Mouse (Mus musculus): Measurements from ENCODE around the gene Galnt6. TPM values are rescaled to one million over a fixed set of nuclear protein-coding genes. Genes with fewer than 3 reads are reported as not detected.

The Galnt6 gene
- total and polyA plus RNA-seq, 2 experiments from 2014 or later: 0.34 to 0.37 TPM

DNA sequence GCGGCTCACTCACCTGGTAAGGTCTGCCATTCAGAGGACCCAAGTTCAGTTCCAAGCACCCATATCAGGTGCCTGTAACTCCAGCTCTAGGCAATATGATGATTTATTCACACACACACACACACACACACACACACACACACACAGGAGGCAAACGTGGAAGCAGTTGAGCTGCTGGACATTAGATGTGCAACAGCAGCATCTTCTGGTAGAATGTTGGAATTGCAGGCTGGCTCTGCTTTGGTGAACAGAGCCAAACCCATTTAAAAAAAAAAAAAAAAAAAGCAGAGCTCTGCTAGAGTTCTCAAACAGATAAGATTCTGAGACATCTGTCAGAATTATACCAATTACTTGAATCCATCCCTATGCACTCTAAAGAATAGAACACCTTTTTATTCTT, 46.1 kb downstream of the Galnt6 start:
- no peak overlapping the region for H3K27ac ChIP-seq
- 42% methylated on average over 2 of the region's 2 CpGs for WGBS
- peak; percentile 86 for TF ChIP-seq CTCF (IDR thresholded peaks at IDR 0.05; ENCODE audit: low read depth)
- H3K36me3 ChIP-seq (ENCODE audit: insufficient read depth, low read length): no peaks in the 10 kb centered on the region
- H3K9ac ChIP-seq (replicated peaks; ENCODE audit: low read length): no peak overlapping the region
- H3K4me3 ChIP-seq (ENCODE audit: low read length): no peak overlapping the region
- no peaks in the 10 kb centered on the region for H3K9me3 ChIP-seq (ENCODE audit: low read length)
- DNase-seq (ENCODE audit: low spot score) (peak; percentile 88), ATAC-seq (peak; percentile 55; the same call in 1 of the 2 replicates)
- no peak overlapping the region for H3K4me2 ChIP-seq (ENCODE audit: low read depth, low read length)
- H3K4me1 ChIP-seq (ENCODE audit: insufficient read depth, low read length): no peaks in the 10 kb centered on the region
- no peaks in the 10 kb centered on the region for H3K27me3 ChIP-seq (ENCODE audit: insufficient read depth, low read length)

DNA sequence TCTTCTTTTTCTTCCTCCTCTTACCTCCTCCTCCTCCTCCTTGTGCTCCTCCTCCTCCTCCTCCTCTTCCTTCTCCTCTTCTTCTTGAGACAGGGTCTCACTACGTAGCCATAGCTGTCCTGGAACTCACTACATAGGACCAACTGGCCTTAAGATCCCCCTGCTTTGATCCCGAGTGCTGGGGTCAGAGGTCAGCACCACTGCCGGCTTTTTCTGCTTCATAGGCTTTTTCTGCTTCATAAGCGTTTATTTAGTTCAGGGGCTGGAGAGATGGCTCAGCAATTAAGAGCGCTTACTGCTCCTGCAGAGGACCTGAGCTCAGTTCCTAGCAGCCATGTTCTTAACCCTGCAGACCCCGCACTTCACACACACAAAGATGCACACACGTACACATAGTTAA, 47.4 kb downstream of the Galnt6 start:
- DNase-seq (ENCODE audit: low spot score) (no peak), ATAC-seq (no peak)
- WGBS: 36% methylated on average over 7 of the region's 7 CpGs
- Histone ChIP-seq H3K27me3 (ENCODE audit: insufficient read depth, low read length) (no peaks in the 10 kb centered on the region), H3K9ac (replicated peaks; ENCODE audit: low read length) (no peak overlapping the region), H3K27ac (no peak overlapping the region), H3K4me1 (ENCODE audit: insufficient read depth, low read length) (no peaks in the 10 kb centered on the region), H3K4me2 (ENCODE audit: low read depth, low read length) (no peak overlapping the region), H3K4me3 (ENCODE audit: low read length) (no peak overlapping the region), H3K9me3 (ENCODE audit: low read length) (no peaks in the 10 kb centered on the region), H3K36me3 (ENCODE audit: insufficient read depth, low read length) (no peaks in the 10 kb centered on the region)
- no peak for TF ChIP-seq CTCF (IDR thresholded peaks at IDR 0.05; ENCODE audit: low read depth)

GRCm38 (mm10) chr15:100680381-100680780, 48.8 kb downstream of the Galnt6 start:
- H3K36me3 ChIP-seq (ENCODE audit: insufficient read depth, low read length): no peaks in the 10 kb centered on the region
- 0 out of 2 replicates have a peak overlapping the region, but pooled peaks have one; percentile 17 for H3K9ac ChIP-seq (replicated peaks; ENCODE audit: low read length)
- no peak for TF ChIP-seq CTCF (IDR thresholded peaks at IDR 0.05; ENCODE audit: low read depth)
- H3K4me3 ChIP-seq (ENCODE audit: low read length): no peak overlapping the region
- no peak for ATAC-seq
- no peak overlapping the region for H3K4me2 ChIP-seq (ENCODE audit: low read depth, low read length)
- 57% methylated on average over 3 of the region's 3 CpGs for WGBS
- no peaks in the 10 kb centered on the region for H3K4me1 ChIP-seq (ENCODE audit: insufficient read depth, low read length)
- DNase-seq (ENCODE audit: low spot score): no peak
- H3K9me3 ChIP-seq (ENCODE audit: low read length): no peaks in the 10 kb centered on the region
- H3K27ac ChIP-seq: no peak overlapping the region
- H3K27me3 ChIP-seq (ENCODE audit: insufficient read depth, low read length): no peaks in the 10 kb centered on the region

DNA sequence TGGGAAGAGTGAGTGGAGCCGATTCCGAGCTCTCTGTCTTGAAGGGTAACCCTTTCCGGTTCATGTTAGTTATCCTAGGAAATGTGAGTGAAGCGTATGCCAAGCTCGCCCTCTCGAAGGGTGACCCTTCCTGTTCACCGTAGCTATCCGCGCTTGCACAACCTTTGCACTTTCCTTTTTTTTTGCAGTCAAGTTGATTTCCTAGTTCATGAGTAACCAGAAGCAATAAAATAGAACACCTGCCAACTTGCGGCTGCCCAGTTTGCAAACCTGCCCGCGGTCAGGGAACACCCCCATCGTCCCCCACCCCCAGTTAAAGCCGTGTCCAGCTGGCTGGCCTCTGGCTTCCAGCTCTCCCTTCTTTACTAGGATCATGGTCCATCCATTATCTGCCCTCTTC, 50.2 kb downstream of the Galnt6 start:
- Histone ChIP-seq H3K9ac (replicated peaks; ENCODE audit: low read length) (no peak overlapping the region), H3K4me3 (ENCODE audit: low read length) (no peak overlapping the region), H3K36me3 (ENCODE audit: insufficient read depth, low read length) (no peaks in the 10 kb centered on the region), H3K4me1 (ENCODE audit: insufficient read depth, low read length) (no peaks in the 10 kb centered on the region), H3K9me3 (ENCODE audit: low read length) (no peaks in the 10 kb centered on the region), H3K27me3 (ENCODE audit: insufficient read depth, low read length) (no peaks in the 10 kb centered on the region), H3K27ac (no peak overlapping the region), H3K4me2 (ENCODE audit: low read depth, low read length) (no peak overlapping the region)
- ATAC-seq (no peak), DNase-seq (ENCODE audit: low spot score) (no peak)
- TF ChIP-seq CTCF (IDR thresholded peaks at IDR 0.05; ENCODE audit: low read depth): no peak
- 92% methylated on average over 14 of the region's 14 CpGs for WGBS

DNA sequence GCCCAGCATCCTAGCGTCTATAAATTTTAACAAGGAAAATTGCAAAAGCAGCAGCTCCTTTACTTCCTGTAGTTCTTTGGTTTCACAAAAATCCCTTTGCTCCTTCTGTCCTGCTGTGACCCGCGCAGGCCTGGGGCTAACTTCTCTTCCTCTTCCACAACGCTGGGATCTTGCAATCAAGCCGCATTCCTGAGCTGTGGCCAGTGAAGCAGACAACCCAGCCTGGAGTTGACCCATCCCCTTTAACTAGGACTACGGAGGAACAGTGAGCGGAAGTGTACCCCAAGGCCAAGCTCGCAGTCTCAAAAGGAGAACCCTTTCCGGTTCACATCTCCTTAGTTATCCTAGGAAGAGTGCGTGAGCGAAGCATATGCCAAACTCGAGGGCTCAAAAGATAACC, 50.6 kb downstream of the Galnt6 start:
- H3K27me3 ChIP-seq (ENCODE audit: insufficient read depth, low read length): no peaks in the 10 kb centered on the region

DNA sequence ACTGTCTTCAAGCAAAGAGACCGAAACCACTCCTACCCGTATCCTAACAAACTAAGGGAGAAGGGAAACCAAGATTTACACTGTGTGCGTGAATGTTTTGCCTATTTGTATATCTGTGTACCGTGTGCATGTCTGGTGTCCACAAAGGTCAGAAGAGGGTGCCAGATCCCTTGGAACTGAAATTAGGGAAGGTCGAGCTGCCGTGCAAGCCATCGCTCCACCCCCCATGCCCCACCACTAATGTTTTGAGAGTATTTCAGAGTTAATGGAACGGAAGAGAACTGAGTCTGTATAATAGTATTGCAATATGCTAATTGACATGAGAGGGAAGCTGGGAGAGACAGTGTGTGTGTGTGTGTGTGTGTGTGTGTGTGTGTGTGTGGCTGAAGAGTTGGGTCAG, 51.5 kb downstream of the Galnt6 start:
- 81% methylated on average over 8 of the region's 8 CpGs for WGBS
- Histone ChIP-seq H3K4me3 (ENCODE audit: low read length) (no peak overlapping the region), H3K4me1 (ENCODE audit: insufficient read depth, low read length) (no peaks in the 10 kb centered on the region), H3K4me2 (ENCODE audit: low read depth, low read length) (no peak overlapping the region), H3K9ac (replicated peaks; ENCODE audit: low read length) (no peak overlapping the region), H3K27me3 (ENCODE audit: insufficient read depth, low read length) (no peaks in the 10 kb centered on the region), H3K9me3 (ENCODE audit: low read length) (no peaks in the 10 kb centered on the region), H3K27ac (no peak overlapping the region), H3K36me3 (ENCODE audit: insufficient read depth, low read length) (no peaks in the 10 kb centered on the region)
- no peak for TF ChIP-seq CTCF (IDR thresholded peaks at IDR 0.05; ENCODE audit: low read depth)
- no peak for ATAC-seq
- DNase-seq (ENCODE audit: low spot score): no peak

More for the DNA sequence above, 50.6 kb downstream of the Galnt6 start:
- Histone ChIP-seq H3K27ac (no peak overlapping the region), H3K4me1 (ENCODE audit: insufficient read depth, low read length) (no peaks in the 10 kb centered on the region), H3K36me3 (ENCODE audit: insufficient read depth, low read length) (no peaks in the 10 kb centered on the region), H3K9ac (replicated peaks; ENCODE audit: low read length) (no peak overlapping the region), H3K4me3 (ENCODE audit: low read length) (no peak overlapping the region), H3K4me2 (ENCODE audit: low read depth, low read length) (no peak overlapping the region), H3K9me3 (ENCODE audit: low read length) (no peaks in the 10 kb centered on the region)
- TF ChIP-seq CTCF (IDR thresholded peaks at IDR 0.05; ENCODE audit: low read depth): no peak
- no peak for DNase-seq (ENCODE audit: low spot score)
- 88% methylated on average over 12 of the region's 12 CpGs for WGBS
- no peak for ATAC-seq

GRCm38 (mm10) chr15:100676521-100676920, 52.7 kb downstream of the Galnt6 start:
- Histone ChIP-seq H3K9ac (replicated peaks; ENCODE audit: low read length) (no peak overlapping the region), H3K27me3 (ENCODE audit: insufficient read depth, low read length) (no peaks in the 10 kb centered on the region), H3K4me1 (ENCODE audit: insufficient read depth, low read length) (no peaks in the 10 kb centered on the region), H3K9me3 (ENCODE audit: low read length) (no peaks in the 10 kb centered on the region), H3K36me3 (ENCODE audit: insufficient read depth, low read length) (no peaks in the 10 kb centered on the region), H3K27ac (no peak overlapping the region), H3K4me3 (ENCODE audit: low read length) (no peak overlapping the region), H3K4me2 (ENCODE audit: low read depth, low read length) (no peak overlapping the region)
- no peak; the same call in 1 of the 2 replicates for TF ChIP-seq CTCF (IDR thresholded peaks at IDR 0.05; ENCODE audit: low read depth)
- DNase-seq (ENCODE audit: low spot score) (no peak), ATAC-seq (no peak)
- 79% methylated on average over 1 of the region's 1 CpGs for WGBS

All from hindbrain, postnatal 0 days (tissue).